Mouse (Mus musculus) forebrain, embryonic 14.5 days (tissue): ENCODE results near the gene Hlf. TPM values are rescaled to one million over a fixed set of nuclear protein-coding genes. Genes with fewer than 3 reads are reported as not detected.

Experiments used
- ATAC-seq: fragments of 200-750 bp; cut with Nextera tagmentation; 2 replicates; pipeline ENCODE4 v1.8.0; 2017; ENCODE audit warnings: mild to moderate bottlenecking, moderate library complexity
- DNase-seq: peaks from one replicate; pipeline ENCODE4 v3.0.0-alpha.2; 2015; ENCODE audit warnings: low spot score
- H3K27ac ChIP-seq: fragments of 300-500 bp; sonication (generic); 2 replicates; pipeline ENCODE4 v1.5.1; 2014; ENCODE audit warnings: low read depth, mild to moderate bottlenecking, control low read depth, low read length, moderate library complexity
- H3K27me3 ChIP-seq: fragments of 300-500 bp; sonication (generic); replicated peaks from 2 replicates; pipeline ENCODE4 v1.6.1; 2014; ENCODE audit warnings: low read length, control low read depth, mixed read lengths; ENCODE audit not compliant: control insufficient read depth, insufficient read depth
- H3K36me3 ChIP-seq: fragments of 300-500 bp; sonication (generic); 2 replicates; pipeline ENCODE4 v1.6.1; 2014; ENCODE audit warnings: low read length, control low read depth; ENCODE audit not compliant: control insufficient read depth, insufficient read depth
- H3K4me1 ChIP-seq: fragments of 300-500 bp; sonication (generic); 2 replicates; pipeline ENCODE4 v1.6.1; 2014; ENCODE audit warnings: antibody characterized with exemption, low read length, control low read depth; ENCODE audit not compliant: control insufficient read depth, insufficient read depth
- H3K4me2 ChIP-seq: fragments of 300-500 bp; sonication (generic); 2 replicates; pipeline ENCODE4 v1.6.1; 2014; ENCODE audit warnings: mild to moderate bottlenecking, control low read depth, low read length
- H3K4me3 ChIP-seq: fragments of 300-500 bp; sonication (generic); 2 replicates; pipeline ENCODE4 v1.5.1; 2014; ENCODE audit warnings: low read depth, low read length, control low read depth
- H3K9ac ChIP-seq: fragments of 300-500 bp; sonication (generic); 2 replicates; pipeline ENCODE4 v1.6.1; 2014; ENCODE audit warnings: mild to moderate bottlenecking, low read length, control low read depth, moderate library complexity
- H3K9me3 ChIP-seq: fragments of 300-500 bp; sonication (generic); replicated peaks from 2 replicates; pipeline ENCODE4 v1.6.1; 2016; ENCODE audit warnings: low read length, control low read depth, mixed read lengths; ENCODE audit not compliant: control insufficient read depth
- WGBS: fragments of 180-500 bp; shearing (Covaris S2); extraction: QIAGEN DNeasy Blood & Tissue Kit; methylation state at CpG from one replicate; pipeline ENCODE4 v1.1.7; 2014; 5-methylcytosine and 5-hydroxymethylcytosine counted together
- polyA plus RNA-seq: library from polyadenylated mRNA; unstranded; fragments of >200 nt; fragmentation: Nextera tagmentation; extraction: Ambion mirVana; gene quantifications from 2 replicates; pipeline ENCODE4 v1.2.1, GENCODE M21; 2014

Gene Hlf
- polyA plus RNA-seq, 1 experiment from 2014 or later: 3.5 TPM

DNA sequence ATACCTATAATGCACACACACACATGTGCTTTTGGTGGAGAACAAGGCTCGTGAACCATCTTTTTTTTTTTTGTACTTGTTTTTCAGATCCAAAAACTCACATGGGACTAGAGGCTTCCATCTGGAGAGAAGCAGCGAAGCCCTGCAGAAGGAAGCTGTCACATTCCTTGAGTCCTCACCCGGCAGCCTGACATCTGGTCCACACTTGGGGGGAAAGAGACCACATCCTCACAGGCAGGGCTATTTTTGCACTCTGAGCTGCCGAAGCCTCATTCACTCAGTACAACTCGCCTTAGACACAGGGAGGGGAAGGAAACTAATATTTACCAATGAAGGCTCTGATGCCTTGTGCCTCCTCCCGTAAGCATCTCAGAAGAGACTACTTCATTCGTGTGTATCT, 25.8 kb downstream of the Hlf start:
- H3K9me3 ChIP-seq: no peaks in the 10 kb centered on the region
- H3K9ac ChIP-seq: no peak overlapping the region
- H3K36me3 ChIP-seq: no peaks in the 10 kb centered on the region
- H3K27ac ChIP-seq: no peak overlapping the region
- H3K4me1 ChIP-seq: peaks cover 11% of the 10 kb centered on the region
- H3K4me2 ChIP-seq: no peak overlapping the region
- DNase-seq (no peak), ATAC-seq (no peak)
- no peak overlapping the region for H3K4me3 ChIP-seq
- 78% methylated on average over 7 of the region's 7 CpGs for WGBS
- no peaks in the 10 kb centered on the region for H3K27me3 ChIP-seq

GRCm38 (mm10) chr11:90363821-90364497, 26.7 kb downstream of the Hlf start:
- no peaks in the 10 kb centered on the region for H3K27me3 ChIP-seq
- H3K4me1 ChIP-seq: peaks cover 4% of the 10 kb centered on the region; the same call in 1 of the 2 replicates
- no peak overlapping the region for H3K4me3 ChIP-seq
- H3K27ac ChIP-seq: no peak overlapping the region
- no peak overlapping the region for H3K4me2 ChIP-seq
- DNase-seq (no peak), ATAC-seq (no peak)
- H3K9me3 ChIP-seq: no peaks in the 10 kb centered on the region
- H3K36me3 ChIP-seq: no peaks in the 10 kb centered on the region
- WGBS: 89% methylated on average over 10 of the region's 10 CpGs
- no peak overlapping the region for H3K9ac ChIP-seq

DNA sequence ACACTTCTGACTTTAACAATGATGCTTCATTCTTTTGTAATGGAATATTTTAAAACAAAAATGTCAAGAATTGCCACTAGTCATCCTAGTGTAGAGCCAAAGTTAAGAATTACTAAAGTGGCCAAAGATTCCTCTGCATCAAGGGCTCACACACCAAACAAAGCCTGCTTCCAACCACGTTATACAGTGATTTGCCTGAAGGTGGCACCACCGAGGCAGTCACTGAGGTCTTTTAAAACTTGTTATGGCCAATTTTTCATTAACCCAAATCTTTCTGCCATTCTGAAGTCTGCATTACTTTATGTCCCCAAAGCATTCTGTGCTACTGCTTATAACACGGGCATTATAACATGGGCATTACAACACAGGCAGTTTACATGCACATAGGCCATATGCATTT, 27.3 kb downstream of the Hlf start:
- DNase-seq (peak; percentile 42), ATAC-seq (no peak)
- 39% methylated on average over 3 of the region's 3 CpGs for WGBS
- no peaks in the 10 kb centered on the region for H3K9me3 ChIP-seq
- H3K4me1 ChIP-seq: no peaks in the 10 kb centered on the region; the same call in 1 of the 2 replicates
- H3K4me3 ChIP-seq: no peak overlapping the region
- no peaks in the 10 kb centered on the region for H3K27me3 ChIP-seq
- H3K9ac ChIP-seq: no peak overlapping the region
- H3K27ac ChIP-seq: no peak overlapping the region
- no peaks in the 10 kb centered on the region for H3K36me3 ChIP-seq
- no peak overlapping the region for H3K4me2 ChIP-seq

GRCm38 (mm10) chr11:90360536-90360935, 30.2 kb downstream of the Hlf start:
- H3K27me3 ChIP-seq: no peaks in the 10 kb centered on the region
- ATAC-seq (no peak), DNase-seq (no peak)
- WGBS: 92% methylated on average over 5 of the region's 5 CpGs
- H3K27ac ChIP-seq: no peak overlapping the region
- H3K9ac ChIP-seq: no peak overlapping the region
- H3K4me2 ChIP-seq: no peak overlapping the region
- H3K4me3 ChIP-seq: no peak overlapping the region
- H3K36me3 ChIP-seq: no peaks in the 10 kb centered on the region
- peaks cover 10% of the 10 kb centered on the region; the same call in 1 of the 2 replicates for H3K4me1 ChIP-seq
- H3K9me3 ChIP-seq: no peaks in the 10 kb centered on the region

DNA sequence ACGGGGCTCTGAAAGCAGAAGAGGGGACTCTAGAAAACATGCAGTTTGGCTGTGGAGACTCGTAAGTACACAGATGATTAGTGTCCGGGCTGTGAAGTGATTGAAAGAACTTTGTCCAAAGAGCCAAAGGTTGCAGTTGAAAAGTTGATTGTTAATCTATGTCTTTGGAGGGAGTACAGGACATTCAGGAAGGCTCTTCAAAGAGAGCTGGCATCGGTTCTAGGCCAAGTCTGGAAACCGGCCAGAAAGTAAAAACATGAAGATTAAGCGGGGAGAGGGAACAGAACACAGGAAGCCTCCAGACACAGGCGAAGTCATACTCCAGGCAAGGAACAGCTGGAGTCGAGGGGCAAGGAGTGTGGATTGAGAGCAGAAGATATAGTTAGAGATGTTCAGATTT, 32.6 kb downstream of the Hlf start:
- no peak overlapping the region for H3K4me3 ChIP-seq
- ATAC-seq (no peak), DNase-seq (no peak)
- 70% methylated on average over 8 of the region's 8 CpGs for WGBS
- no peaks in the 10 kb centered on the region for H3K27me3 ChIP-seq
- H3K4me2 ChIP-seq: no peak overlapping the region
- no peaks in the 10 kb centered on the region for H3K36me3 ChIP-seq
- no peak overlapping the region for H3K27ac ChIP-seq
- H3K9ac ChIP-seq: no peak overlapping the region
- no peaks in the 10 kb centered on the region for H3K9me3 ChIP-seq
- H3K4me1 ChIP-seq: peaks cover 10% of the 10 kb centered on the region; the same call in 1 of the 2 replicates

DNA sequence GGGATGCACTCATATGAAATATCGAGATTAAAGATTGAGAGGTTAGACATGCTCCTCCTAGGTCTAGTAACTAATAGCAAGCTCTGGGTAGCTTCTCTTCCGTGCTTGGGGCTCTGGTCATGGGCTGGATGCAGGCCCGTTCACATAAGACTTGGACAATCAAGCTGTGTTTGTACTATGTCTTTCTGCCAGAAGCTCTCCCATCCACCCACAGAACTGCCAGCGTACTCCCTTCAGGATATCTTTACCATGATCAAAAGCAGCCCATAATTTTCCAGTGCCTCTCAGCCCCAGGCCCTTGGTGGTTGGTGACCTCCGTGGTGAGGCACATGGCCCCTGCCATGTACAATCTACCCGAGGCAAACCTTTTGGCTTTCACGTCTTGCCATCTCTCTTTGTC, 33.3 kb downstream of the Hlf start:
- no peaks in the 10 kb centered on the region for H3K36me3 ChIP-seq
- no peak for ATAC-seq
- 93% methylated on average over 7 of the region's 7 CpGs for WGBS
- no peak overlapping the region for H3K27ac ChIP-seq
- H3K27me3 ChIP-seq: no peaks in the 10 kb centered on the region
- DNase-seq: no peak
- H3K9ac ChIP-seq: no peak overlapping the region
- no peak overlapping the region for H3K4me3 ChIP-seq
- no peak overlapping the region for H3K4me2 ChIP-seq
- no peaks in the 10 kb centered on the region for H3K9me3 ChIP-seq
- H3K4me1 ChIP-seq: peaks cover 10% of the 10 kb centered on the region; the same call in 1 of the 2 replicates

- peaks cover 10% of the 10 kb centered on the region; the same call in 1 of the 2 replicates for H3K4me1 ChIP-seq
- no peaks in the 10 kb centered on the region for H3K9me3 ChIP-seq
- no peak overlapping the region for H3K27ac ChIP-seq
- DNase-seq (no peak), ATAC-seq (peak; percentile 12; the same call in 1 of the 2 replicates)
- no peaks in the 10 kb centered on the region for H3K27me3 ChIP-seq
- 51% methylated on average over 9 of the region's 9 CpGs for WGBS
- no peaks in the 10 kb centered on the region for H3K36me3 ChIP-seq
- no peak overlapping the region for H3K4me3 ChIP-seq
- no peak overlapping the region for H3K4me2 ChIP-seq
- no peak overlapping the region for H3K9ac ChIP-seq
Observed at GRCm38 (mm10) chr11:90356495-90357304, 34.0 kb downstream of the Hlf start.

DNA sequence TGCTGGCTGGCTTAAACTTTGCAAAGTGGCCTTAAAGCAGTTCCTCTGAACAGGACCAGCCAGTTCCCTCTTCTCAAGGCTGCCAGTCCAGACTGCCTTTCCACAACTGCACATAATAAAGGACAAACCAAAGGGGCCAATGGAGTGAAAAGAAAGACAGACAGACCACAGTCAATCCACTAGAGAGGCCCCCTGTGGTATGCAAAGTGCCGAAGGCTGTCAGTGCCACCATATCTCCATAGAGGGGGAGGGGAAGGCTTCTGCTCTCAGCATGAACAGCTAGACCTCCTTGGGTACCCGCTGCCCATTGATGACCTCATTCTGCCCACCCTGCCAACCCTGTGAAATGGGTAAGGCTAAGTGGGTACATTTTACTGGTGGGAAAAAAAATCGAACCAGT, 34.7 kb downstream of the Hlf start:
- Histone ChIP-seq H3K4me3 (no peak overlapping the region), H3K9ac (no peak overlapping the region), H3K4me1 (peaks cover 10% of the 10 kb centered on the region; the same call in 1 of the 2 replicates), H3K4me2 (no peak overlapping the region), H3K9me3 (no peaks in the 10 kb centered on the region), H3K36me3 (no peaks in the 10 kb centered on the region), H3K27me3 (no peaks in the 10 kb centered on the region), H3K27ac (no peak overlapping the region)
- DNase-seq (no peak), ATAC-seq (peak; percentile 40)
- 27% methylated on average over 3 of the region's 3 CpGs for WGBS

DNA sequence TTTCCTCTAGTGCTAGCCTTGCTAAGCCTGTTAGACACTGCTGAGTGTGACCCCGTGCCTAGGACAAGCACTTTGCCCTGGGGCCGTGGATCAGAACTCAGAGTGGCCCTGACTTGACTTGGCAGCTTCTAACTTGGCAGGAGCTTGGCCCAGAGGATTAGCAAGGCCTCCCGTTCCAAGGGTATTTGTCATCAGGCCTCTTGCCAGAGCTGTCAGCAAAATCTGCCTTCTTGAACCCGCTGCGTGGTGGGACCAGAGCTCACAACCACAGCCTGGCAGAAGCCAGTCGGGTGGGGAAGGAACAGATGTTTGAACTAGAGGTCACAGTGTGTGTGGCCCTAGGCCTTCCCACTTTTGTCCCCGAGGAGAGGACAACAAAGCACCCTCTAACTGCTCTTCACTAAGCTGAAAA, 35.4 kb downstream of the Hlf start:
- no peak overlapping the region for H3K4me2 ChIP-seq
- no peak overlapping the region for H3K27ac ChIP-seq
- H3K9ac ChIP-seq: no peak overlapping the region
- ATAC-seq (no peak), DNase-seq (no peak)
- H3K36me3 ChIP-seq: no peaks in the 10 kb centered on the region
- H3K4me3 ChIP-seq: no peak overlapping the region
- no peaks in the 10 kb centered on the region for H3K27me3 ChIP-seq
- 64% methylated on average over 7 of the region's 7 CpGs for WGBS
- H3K9me3 ChIP-seq: no peaks in the 10 kb centered on the region
- peaks cover 10% of the 10 kb centered on the region; the same call in 1 of the 2 replicates for H3K4me1 ChIP-seq
